Comparison of ENCODE assay signal across 23 mouse cellular contexts in the genomic region with DNA sequence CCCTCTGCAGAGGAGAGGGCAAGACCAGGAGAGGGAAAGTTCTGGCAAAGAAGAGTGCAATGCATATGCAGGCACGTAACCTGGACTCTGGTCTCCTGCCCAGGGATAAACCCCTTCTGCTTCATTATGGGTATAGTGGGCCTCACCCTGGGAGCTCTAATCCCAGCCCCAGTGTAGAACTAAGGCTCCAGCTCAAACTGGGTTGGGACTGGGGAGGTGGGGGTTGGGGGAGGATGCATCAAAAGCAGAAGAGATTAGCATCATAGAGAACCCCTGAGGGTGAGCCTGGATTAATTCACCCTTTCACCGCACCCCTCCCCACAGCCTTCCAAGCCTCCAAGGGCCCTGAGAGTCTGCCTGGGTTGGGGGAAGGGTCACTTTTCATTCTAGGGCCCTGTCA. TPM values are rescaled to one million over a fixed set of nuclear protein-coding genes. Genes with fewer than 3 reads are reported as not detected.
DNase-seq lines count a peak whose midpoint lies in the region; ATAC-seq lines count a peak whose summit lies in the region.
"Had no signal": no experiment of that assay in that cellular context is flagged by ENCODE, and none has a peak within 500 bp of the region (broad histone marks: within the 10 kb centered on the region; RNA-seq: fewer than 3 reads in every experiment).

No protein-coding gene starts in this region.

- H3K4me1 ChIP-seq in midbrain, embryonic 13.5 days (replicated peaks), result peaks cover 28% of the 10 kb centered on the region
- H3K4me1 ChIP-seq in midbrain, embryonic 15.5 days, result 0 out of 2 replicates have a peak, but pooled peaks cover 5% of the 10 kb centered on the region

- no peak overlapping the region for H3K9ac ChIP-seq in midbrain, embryonic 13.5 days (replicated peaks)
- no peak overlapping the region for H3K9ac ChIP-seq in midbrain, embryonic 15.5 days
- H3K9ac ChIP-seq: embryonic facial prominence, embryonic 13.5 days; heart, embryonic 12.5 days; hindbrain, embryonic 15.5 days; neural tube, embryonic 13.5 days had no signal

- no peak overlapping the region for H3K27ac ChIP-seq in midbrain, embryonic 13.5 days
- no peak overlapping the region for H3K27ac ChIP-seq in midbrain, embryonic 15.5 days
- H3K27ac ChIP-seq: embryonic facial prominence, embryonic 13.5 days; gastrocnemius, adult 2 months; hindbrain, embryonic 15.5 days; kidney, postnatal 0 days; neural tube, embryonic 13.5 days had no signal

- H3K4me3 ChIP-seq in midbrain, embryonic 13.5 days (replicated peaks), result no peak overlapping the region
- no peak overlapping the region for H3K4me3 ChIP-seq in midbrain, embryonic 15.5 days
- H3K4me3 ChIP-seq: embryonic facial prominence, embryonic 13.5 days; erythroblast, embryonic 14.5 days; gastrocnemius, adult 2 months; heart, embryonic 12.5 days; hindbrain, embryonic 15.5 days; limb, embryonic 10.5 days; myocyte; neural tube, embryonic 13.5 days had no signal

- ATAC-seq in midbrain, embryonic 13.5 days, result peak; percentile 44
- ATAC-seq in midbrain, embryonic 15.5 days (replicated peaks), result no peak
- no peak for ATAC-seq in granulocyte monocyte progenitor cell, adult 5-6 weeks (replicated peaks; ENCODE audit: poor library complexity, severe bottlenecking)
- ATAC-seq: forebrain, embryonic 14.5 days had no signal

- H3K4me2 ChIP-seq in midbrain, embryonic 13.5 days (replicated peaks), result no peak overlapping the region
- H3K4me2 ChIP-seq in midbrain, embryonic 15.5 days, result no peak overlapping the region
- H3K4me2 ChIP-seq: embryonic facial prominence, embryonic 13.5 days; heart, embryonic 12.5 days; hindbrain, embryonic 15.5 days; neural tube, embryonic 13.5 days had no signal

- peak; percentile 3 for DNase-seq in heart, postnatal 4 days
- no peak for DNase-seq in heart, postnatal 25 days (ENCODE audit: low spot score)
- DNase-seq in ES-CJ7 (ENCODE audit: low read depth, low spot score) (peak; percentile 91), ZHBTc4 (ENCODE audit: low read depth, low spot score) (peak; percentile 89)
- DNase-seq: adrenal gland, adult 8-10 months; cerebellum, postnatal 36 days; embryo, embryonic 11 days; gastrocnemius, adult 2 months; kidney, adult 2 months; liver; right cerebral cortex, adult 18-20 months had no signal

- WGBS in midbrain, embryonic 13.5 days, result 25% methylated on average over 2 of the region's 2 CpGs
- WGBS in midbrain, embryonic 15.5 days, result 32% methylated on average over 2 of the region's 2 CpGs

- no peaks in the 10 kb centered on the region for H3K36me3 ChIP-seq in midbrain, embryonic 13.5 days
- H3K36me3 ChIP-seq in midbrain, embryonic 15.5 days (replicated peaks), result no peaks in the 10 kb centered on the region
- H3K36me3 ChIP-seq: embryonic facial prominence, embryonic 13.5 days; heart, embryonic 12.5 days; hindbrain, embryonic 15.5 days; limb, embryonic 10.5 days; neural tube, embryonic 13.5 days had no signal

- intact Hi-C loops in heart, postnatal 25 days (cut with DNase I), result no loop called here

- H3K27me3 ChIP-seq in midbrain, embryonic 13.5 days, result no peaks in the 10 kb centered on the region
- H3K27me3 ChIP-seq in midbrain, embryonic 15.5 days (replicated peaks), result no peaks in the 10 kb centered on the region
- H3K27me3 ChIP-seq: embryonic facial prominence, embryonic 13.5 days; heart, embryonic 12.5 days; hindbrain, embryonic 15.5 days; neural tube, embryonic 13.5 days had no signal

- H3K9me3 ChIP-seq in midbrain, embryonic 13.5 days, result no peaks in the 10 kb centered on the region
- H3K9me3 ChIP-seq in midbrain, embryonic 15.5 days, result no peaks in the 10 kb centered on the region
- H3K9me3 ChIP-seq: embryonic facial prominence, embryonic 13.5 days; heart, embryonic 12.5 days; hindbrain, embryonic 15.5 days; limb, embryonic 10.5 days; neural tube, embryonic 13.5 days had no signal

RNA-seq across cellular contexts. Expression of a gene that starts 10.5 kb away (rescaled TPM):
- 10 to 100 TPM; 67.0 to 78.5 TPM for total RNA-seq in heart, postnatal 4 days (2021)
- total RNA-seq in heart, postnatal 25 days (2021), result 10 to 100 TPM; 40.2 to 49.9 TPM
- 68.8 and 80.3 TPM in 2 replicates for polyA plus RNA-seq in midbrain, embryonic 13.5 days (2015; fragmentation: Nextera tagmentation; extraction: Ambion mirVana)
- 77.3 and 78.8 TPM in 2 replicates for polyA plus RNA-seq in midbrain, embryonic 15.5 days (2015; fragmentation: Nextera tagmentation; extraction: Ambion mirVana)
- 93.2 and 97.4 TPM in 2 replicates for total RNA-seq in granulocyte monocyte progenitor cell, adult 5-6 weeks (2014; fragmentation: Nextera tagmentation)
- 6.9 and 8.9 TPM in 2 replicates for total RNA-seq in granulocyte monocyte progenitor cell, adult 5-6 weeks (2017)
